Mouse (Mus musculus): ENCODE data around the gene Itpr1. TPM values are rescaled to one million over a fixed set of nuclear protein-coding genes. Genes with fewer than 3 reads are reported as not detected.

Gene Itpr1
- polyA plus RNA-seq, 1 experiment from 2014 or later: 4.8 TPM

GRCm38 (mm10) chr6:108594171-108594841 lies 381.4 kb downstream of the Itpr1 start:
- Histone ChIP-seq H3K4me2 (replicated peaks) (no peak overlapping the region), H3K36me3 (no peaks in the 10 kb centered on the region), H3K27me3 (no peaks in the 10 kb centered on the region), H3K4me3 (replicated peaks) (no peak overlapping the region), H3K27ac (no peak overlapping the region), H3K9ac (replicated peaks) (no peak overlapping the region), H3K4me1 (replicated peaks) (no peaks in the 10 kb centered on the region), H3K9me3 (no peaks in the 10 kb centered on the region)
- ATAC-seq: no peak
- 81% methylated on average over 5 of the region's 5 CpGs for WGBS

- Histone ChIP-seq H3K36me3 (no peaks in the 10 kb centered on the region), H3K27me3 (no peaks in the 10 kb centered on the region), H3K4me2 (replicated peaks) (no peak overlapping the region), H3K9ac (replicated peaks) (no peak overlapping the region), H3K27ac (no peak overlapping the region), H3K4me3 (replicated peaks) (no peak overlapping the region), H3K9me3 (no peaks in the 10 kb centered on the region), H3K4me1 (replicated peaks) (no peaks in the 10 kb centered on the region)
- ATAC-seq: no peak
- WGBS: 86% methylated on average over 4 of the region's 4 CpGs
Measured at GRCm38 (mm10) chr6:108598691-108599090, 385.8 kb downstream of the Itpr1 start.

- H3K9me3 ChIP-seq: no peaks in the 10 kb centered on the region
- no peak overlapping the region for H3K9ac ChIP-seq (replicated peaks)
- no peak for ATAC-seq
- H3K27ac ChIP-seq: no peak overlapping the region
- H3K27me3 ChIP-seq: no peaks in the 10 kb centered on the region
- 95% methylated on average over 2 of the region's 2 CpGs for WGBS
- no peaks in the 10 kb centered on the region for H3K4me1 ChIP-seq (replicated peaks)
- H3K4me3 ChIP-seq (replicated peaks): no peak overlapping the region
- H3K36me3 ChIP-seq: no peaks in the 10 kb centered on the region
- H3K4me2 ChIP-seq (replicated peaks): no peak overlapping the region
Measured at GRCm38 (mm10) chr6:108599317-108599716, 386.4 kb downstream of the Itpr1 start.

Small RNAs within 50 kb of the gene (microRNA-seq; reads per million reads assigned to microRNA genes)
- not detected for gene Mir7661

Other genes starting within 250 kb of the Itpr1 start
- gene Setmar, start 148.1 kb upstream of the Itpr1 start, polyA plus RNA-seq (2015; fragmentation: Nextera tagmentation; extraction: Ambion mirVana): 7.7 and 10.3 TPM in 2 replicates
- gene Sumf1, start 27.5 kb upstream of the Itpr1 start, polyA plus RNA-seq (2015; fragmentation: Nextera tagmentation; extraction: Ambion mirVana): 9.5 and 10.5 TPM in 2 replicates

Measured in midbrain, embryonic 13.5 days (tissue).